Mouse (Mus musculus): ENCODE results near the gene Zp3.
A peak's percentile ranks its signal among the peaks of the same experiment; 100 is the strongest.

The Zp3 gene

DNA sequence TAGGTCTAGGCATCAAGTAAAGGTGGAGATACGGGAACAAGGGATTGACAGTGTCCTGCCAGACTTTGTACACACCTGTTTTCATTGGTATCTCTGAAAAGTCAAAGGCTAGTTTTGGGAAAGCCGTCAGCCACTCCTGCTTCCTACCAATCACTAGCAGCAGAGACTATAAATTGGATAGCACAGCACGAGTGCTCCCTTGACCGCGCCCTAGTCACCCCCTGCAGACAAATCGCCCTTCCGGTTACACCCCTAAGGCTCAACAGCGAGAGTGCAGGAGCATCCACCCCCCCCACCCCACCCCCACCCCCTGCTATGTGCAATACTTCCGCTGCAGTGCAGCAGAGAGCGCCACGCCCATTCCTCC, 17.8 kb upstream of the Zp3 start:
- DNase-seq (ENCODE audit: low spot score in 2 of 2) = no peak

DNA sequence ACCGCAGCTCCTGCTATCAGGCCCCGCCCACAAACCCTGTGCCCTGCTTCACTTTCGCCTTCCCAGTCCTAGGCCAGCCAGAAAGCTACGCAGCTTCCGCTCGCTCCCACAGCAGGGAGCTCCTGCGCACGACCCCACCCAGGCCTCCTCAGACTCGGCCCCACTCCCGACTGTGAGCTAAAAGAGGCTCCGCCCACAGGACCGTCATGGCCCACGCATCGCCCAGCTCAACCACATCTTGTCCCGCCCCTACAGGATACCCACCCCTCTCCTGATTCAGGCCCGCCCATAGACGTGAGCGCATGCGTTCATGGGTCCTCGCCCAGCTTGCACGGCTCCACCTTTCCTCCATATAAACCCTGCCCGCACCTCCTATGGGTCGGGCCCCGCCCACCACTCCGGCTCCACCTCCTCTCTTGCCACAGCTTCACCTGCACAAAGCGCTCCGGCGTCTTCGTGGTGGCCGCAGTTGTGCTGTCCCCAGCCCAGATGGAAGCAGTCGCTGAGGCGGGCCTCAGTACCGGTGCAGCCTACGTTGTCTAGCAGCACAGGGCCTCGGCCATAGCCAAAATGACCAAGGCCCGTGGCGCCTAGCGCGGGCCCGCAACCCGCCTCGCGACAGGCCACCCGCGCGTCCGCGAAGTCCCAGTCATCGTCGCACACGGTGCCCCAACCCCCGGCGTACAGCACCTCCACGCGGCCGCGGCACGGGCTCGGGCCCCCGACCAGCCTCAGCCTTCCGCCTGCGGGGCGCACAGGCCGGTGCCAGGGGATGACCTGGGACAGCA, 17.2 kb upstream of the Zp3 start:
- DNase-seq (ENCODE audit: low spot score in 2 of 2) = peak; percentile 97 to 98

DNA sequence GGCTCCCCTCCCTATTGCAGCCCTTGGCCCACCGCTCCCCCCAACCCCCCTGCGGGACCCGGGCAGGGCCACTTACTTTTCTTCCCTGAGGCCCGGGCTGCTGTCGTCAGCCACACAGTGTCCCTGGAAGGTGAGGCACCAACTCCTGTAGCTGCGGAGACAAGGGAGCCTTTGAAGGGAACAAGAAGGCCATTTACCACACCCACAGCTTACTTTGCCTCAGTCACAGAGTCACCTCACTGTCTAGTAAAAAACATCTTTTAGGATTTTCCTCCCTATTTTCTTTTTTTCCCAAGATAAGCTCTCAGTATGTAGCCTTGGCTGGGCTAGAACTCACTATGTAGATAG, 16.6 kb upstream of the Zp3 start:
- DNase-seq (ENCODE audit: low spot score in 2 of 2) = no peak

DNA sequence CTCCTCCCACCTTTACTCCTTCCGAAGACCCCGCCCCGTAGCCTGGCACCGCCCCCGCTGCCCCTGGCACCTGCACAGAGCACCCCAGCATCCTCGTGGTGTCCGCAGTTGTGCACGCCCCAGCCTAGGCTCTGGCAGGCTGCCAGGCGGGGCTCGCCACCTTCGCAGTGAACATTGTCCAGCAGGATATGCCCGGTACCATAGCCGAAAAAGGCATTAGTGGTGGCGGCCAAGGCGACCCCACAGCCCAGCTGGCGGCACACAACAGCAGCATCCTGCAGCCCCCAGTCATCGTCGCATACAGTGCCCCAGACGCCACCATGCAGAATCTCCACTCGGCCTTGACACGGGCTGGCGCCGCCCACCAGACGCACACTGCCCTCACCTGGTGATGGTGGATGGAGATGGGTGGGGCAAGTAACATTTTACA, 14.4 kb upstream of the Zp3 start:
- no peak for DNase-seq (ENCODE audit: low spot score in 2 of 2)

DNA sequence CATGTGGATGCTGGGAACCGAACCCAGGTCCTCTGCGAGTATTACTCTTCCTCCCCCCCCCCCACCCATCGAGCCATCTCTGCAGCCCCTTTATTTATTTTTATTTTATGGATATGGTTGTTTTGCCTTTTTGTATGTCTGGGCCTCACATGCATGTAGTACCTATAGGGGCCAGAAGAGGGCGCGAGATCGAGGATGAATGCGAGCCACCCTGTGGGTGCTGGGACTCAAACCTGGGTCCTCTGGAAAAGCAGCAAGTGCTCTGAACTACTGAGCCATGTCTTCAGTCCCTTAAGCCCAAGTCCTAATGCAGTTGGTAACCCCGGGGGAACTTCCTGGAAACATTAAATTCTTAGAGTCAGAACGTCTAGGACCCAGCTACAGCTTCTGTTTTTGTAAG, 13.0 kb upstream of the Zp3 start:
- no peak for DNase-seq (ENCODE audit: low spot score in 2 of 2)

DNA sequence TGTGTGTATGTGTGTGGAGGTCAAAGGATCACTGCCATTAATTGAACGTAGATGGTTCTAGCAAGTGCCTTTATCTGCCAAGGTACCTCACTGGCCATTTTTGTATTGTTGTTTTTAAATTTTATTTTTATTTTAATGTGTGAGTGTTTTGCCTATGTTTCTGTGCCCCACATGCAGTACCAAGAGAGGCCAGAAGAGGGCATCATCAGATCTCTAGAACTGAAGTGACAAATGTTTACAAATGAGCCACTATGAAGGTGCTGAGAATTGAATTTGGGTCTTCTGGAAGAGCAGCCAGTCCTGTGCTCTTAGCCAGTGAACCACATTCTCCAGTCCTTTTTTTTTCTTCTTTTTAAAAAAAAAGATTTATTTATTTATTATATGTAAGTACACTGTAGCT, 11.1 kb upstream of the Zp3 start:
- DNase-seq (ENCODE audit: low spot score in 2 of 2) = no peak

DNA sequence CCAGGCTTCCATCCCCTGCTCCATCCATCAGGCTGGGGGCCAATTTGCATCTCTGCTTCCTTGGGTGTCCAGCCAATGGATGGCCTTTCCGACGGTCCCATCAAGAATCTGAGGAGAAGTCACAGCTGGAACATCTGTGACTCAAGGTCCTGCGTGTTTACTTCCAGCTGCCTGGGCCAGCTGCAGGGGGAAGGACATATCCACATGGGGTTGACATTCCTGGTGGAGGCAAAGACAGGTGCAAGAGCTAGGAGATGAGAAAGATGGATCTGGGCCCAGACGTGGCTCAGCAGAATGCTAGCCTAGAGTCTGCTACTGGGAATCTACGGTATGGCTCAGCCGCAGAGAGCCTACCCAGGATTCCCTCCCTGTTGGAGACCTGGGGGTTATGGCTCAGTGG, 9.7 kb upstream of the Zp3 start:
- DNase-seq (ENCODE audit: low spot score in 2 of 2) = no peak

DNA sequence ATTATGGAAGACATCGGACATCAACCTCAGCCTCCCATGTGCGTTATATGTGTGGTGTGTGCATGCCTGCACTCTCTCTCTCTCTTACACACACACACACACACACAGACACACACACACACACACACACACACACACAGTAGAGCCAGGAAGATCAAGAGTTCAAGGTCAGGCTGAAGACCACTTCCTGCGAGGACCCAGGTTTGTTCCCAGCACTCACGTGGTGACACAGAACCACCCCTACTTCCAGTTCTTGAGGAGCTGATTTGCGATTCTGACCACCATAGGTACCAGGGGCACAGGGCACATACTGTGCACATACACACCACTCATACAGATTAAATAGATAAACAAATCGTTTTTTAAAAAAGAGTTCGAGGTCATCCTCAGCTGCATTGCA, 8.0 kb upstream of the Zp3 start:
- no peak for DNase-seq (ENCODE audit: low spot score in 2 of 2)

DNA sequence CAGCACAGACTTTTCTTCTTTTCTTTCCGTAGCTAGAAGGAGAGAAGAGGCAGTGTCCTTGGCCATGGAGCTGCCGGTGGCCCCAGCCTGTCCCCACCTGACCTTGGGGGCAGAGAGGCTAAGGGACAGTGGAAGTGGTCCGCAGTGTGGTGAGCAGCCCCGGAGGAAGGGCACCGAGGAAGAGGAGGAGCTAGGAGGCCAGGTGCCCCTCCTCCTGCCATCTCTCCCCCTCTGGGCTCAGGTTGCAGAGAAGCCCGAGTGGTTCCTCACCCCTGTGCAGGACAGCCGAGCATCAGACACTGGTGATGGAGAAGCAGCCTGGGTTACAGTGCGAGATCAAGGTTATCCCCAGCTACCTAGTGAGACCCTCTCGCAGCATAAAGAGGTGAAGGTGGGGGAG, 5.5 kb upstream of the Zp3 start, which contains the start of gene Ssc4d:
TSS of gene Ssc4d (minus strand) at position 167 of the 400 bp plus-strand sequence.
- no peak for DNase-seq (ENCODE audit: low spot score in 2 of 2)

DNA sequence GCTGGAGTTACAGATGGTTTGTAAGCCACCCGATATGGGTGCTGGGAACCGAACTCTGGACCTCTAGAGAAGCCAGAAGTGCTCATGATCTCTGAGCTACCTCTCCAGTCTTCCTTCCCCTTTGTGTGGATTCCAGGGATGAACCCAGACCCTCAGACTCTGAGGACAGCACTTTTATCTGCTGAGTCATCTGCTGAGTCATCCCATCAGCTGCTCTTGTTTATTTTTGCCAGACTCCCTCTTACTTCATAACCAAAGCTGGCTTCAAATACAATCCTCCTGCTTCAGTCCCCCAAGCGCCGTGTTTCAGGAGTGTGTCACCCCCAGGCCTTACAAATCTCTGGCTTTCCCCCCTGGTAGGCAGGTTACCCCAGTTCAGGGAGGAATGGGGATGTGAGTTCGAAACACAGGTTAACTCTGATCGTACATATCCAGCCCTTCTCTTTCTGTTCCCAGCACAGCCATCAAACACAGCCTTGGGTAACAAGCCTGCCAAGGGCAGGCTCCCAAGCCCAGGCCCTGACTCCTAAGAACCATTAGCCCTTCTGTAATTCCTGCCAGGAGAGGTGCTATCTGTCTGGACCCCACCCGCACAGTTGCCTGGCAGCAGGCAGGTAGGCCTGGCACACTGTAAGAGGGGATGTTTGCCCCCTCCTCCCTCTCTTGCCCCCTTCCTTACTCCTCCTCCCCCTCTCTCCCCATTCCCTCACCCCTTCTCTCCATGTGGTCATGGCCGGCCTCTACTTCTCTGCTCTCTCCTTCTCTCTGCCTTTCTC, 3.8 kb upstream of the Zp3 start:
- no peak for DNase-seq (ENCODE audit: low spot score in 2 of 2)

DNA sequence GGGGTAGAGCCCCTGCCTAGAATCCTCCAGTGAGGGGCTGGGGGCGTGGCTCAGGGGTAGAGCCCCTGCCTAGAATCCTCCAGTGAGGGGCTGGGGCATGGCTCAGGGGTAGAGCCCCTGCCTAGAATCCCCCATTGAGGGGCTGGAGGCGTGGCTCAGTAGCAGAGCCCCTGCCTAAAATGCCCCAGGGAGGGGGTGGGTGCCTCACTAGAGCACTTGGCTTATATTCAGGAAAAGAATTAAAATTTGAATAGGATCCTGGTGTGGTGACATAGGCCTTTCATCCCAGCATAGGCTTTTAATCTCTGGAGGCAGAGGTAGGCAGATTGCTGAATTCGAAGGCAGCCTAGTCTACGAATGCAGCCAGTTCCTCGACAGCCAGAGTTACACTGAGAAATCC, 518 bp upstream of the Zp3 start:
- no peak for DNase-seq (ENCODE audit: low spot score in 2 of 2)

DNA sequence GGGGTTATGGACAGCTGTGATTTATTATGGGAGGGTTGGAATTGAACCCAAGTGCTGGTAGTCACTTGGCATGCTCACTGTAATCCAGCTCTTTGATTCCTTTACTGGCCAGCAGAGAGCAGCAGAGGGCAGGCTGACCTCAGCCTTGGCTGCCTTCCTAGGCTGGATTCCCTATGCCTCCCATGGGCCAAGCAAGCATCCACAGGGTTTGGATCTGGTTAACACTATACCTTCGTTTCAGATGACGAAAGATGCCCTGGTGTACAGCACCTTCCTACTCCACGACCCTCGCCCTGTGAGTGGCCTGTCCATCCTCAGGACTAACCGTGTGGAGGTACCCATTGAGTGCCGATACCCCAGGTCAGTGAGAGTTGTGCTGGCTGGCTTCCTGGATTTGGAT, 2.5 kb downstream of the Zp3 start:
- DNase-seq (ENCODE audit: low spot score in 2 of 2) = no peak

DNA sequence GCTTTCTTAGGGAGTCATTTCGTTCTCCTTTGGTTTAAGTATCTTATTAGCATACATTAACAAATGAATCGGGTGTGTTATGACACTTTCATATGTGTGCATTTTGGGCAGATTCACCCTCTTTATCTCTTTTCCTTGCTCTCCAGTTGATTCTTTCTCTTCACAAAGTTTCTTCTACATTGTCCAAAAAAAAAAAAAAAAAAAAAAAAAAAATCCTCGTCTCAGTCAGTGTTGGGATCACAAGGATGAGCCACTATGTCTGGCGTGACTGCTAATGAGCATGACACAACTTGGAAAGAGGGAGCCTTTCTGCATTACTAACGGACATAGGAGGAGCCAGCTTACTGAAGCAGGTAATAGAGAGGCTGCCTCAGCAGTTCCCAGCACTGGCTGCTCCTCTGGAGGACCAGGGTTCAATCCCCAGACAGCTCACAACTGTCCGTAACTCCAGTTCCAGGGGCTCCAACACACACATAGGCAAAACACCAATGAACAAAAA, 4.7 kb downstream of the Zp3 start:
- no peak for DNase-seq (ENCODE audit: low spot score in 2 of 2)

DNA sequence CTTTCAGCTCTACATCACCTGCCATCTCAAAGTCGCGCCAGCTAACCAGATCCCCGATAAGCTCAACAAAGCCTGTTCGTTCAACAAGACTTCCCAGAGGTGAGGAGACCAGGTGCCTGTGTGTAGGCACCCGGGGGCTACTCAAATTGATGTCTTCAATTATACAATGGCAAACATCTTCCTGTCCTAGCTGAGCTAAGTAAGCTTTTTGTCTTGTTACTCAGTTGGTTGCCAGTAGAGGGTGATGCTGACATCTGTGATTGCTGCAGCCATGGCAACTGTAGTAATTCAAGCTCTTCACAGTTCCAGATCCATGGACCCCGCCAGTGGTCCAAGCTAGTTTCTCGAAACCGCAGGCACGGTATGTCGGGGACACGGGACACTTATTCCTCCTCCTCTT, 7.3 kb downstream of the Zp3 start:
- DNase-seq (ENCODE audit: low spot score in 2 of 2) = no peak

DNA sequence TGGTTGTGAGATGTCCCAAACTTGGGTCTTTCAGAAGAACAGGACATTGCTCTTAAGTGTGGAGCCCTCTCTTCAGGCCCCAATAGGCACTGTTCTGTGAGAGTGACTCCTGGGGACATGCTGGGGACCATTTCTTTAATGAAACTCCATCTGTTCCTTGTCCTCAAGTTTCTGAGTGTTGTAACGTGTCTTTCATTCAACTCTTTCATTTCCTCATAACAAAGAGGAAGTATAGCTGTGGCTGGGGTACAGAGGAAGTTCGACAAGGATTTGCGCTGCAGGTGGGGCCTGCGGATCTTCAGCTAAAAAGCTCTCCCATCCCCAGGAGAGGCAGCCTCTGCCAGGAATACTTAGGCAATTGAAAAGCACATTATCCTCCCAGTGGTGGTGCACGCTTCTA, 10.7 kb downstream of the Zp3 start:
- DNase-seq (ENCODE audit: low spot score in 2 of 2) = no peak

DNA sequence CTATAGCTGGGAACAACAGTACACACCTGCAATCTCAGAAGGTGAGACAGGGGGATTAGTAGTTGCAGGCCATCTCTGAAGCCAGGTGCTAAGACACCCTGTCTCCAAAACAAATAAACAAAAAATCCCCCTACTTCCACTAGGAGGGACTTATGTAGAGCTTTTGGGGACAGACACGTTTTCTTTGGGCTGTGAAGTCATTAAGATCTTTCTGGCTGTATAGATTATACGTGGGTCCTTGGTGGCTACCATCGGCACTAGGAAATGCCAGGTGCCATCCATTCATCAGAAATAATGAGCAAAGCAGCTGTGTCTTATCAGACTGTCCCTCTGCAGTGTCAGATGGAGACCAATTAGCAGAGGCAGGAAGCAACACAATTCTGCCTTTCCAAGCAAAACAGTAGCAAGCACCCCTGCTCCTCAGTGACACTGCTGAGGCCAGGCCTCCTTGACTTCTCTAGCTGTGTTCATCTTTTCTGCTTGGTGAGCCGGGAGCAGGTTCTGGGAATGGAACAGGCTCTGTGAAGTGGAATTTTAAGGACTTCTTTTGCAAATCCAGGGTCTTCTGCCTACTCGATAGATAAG, 13.6 kb downstream of the Zp3 start:
- no peak for DNase-seq (ENCODE audit: low spot score in 2 of 2)

DNA sequence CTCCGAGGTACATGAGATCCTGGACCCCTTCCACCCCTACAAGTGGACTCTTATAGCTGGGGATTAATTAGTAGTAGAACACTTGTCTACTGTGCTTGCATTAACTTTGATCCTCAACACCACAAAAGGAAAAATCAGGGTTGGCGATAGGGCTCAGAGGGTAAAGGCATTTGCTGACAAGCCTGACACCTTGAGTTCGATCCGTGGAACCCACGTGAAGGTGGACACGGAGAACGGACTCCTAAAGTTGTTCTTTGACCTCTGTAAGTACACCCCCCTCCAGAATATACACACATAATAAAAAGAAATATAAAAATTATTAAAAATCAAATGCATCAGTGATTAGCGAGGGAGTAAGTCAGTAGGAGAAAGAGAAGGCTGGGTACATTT, 14.4 kb downstream of the Zp3 start:
- DNase-seq (ENCODE audit: low spot score in 2 of 2) = no peak

DNA sequence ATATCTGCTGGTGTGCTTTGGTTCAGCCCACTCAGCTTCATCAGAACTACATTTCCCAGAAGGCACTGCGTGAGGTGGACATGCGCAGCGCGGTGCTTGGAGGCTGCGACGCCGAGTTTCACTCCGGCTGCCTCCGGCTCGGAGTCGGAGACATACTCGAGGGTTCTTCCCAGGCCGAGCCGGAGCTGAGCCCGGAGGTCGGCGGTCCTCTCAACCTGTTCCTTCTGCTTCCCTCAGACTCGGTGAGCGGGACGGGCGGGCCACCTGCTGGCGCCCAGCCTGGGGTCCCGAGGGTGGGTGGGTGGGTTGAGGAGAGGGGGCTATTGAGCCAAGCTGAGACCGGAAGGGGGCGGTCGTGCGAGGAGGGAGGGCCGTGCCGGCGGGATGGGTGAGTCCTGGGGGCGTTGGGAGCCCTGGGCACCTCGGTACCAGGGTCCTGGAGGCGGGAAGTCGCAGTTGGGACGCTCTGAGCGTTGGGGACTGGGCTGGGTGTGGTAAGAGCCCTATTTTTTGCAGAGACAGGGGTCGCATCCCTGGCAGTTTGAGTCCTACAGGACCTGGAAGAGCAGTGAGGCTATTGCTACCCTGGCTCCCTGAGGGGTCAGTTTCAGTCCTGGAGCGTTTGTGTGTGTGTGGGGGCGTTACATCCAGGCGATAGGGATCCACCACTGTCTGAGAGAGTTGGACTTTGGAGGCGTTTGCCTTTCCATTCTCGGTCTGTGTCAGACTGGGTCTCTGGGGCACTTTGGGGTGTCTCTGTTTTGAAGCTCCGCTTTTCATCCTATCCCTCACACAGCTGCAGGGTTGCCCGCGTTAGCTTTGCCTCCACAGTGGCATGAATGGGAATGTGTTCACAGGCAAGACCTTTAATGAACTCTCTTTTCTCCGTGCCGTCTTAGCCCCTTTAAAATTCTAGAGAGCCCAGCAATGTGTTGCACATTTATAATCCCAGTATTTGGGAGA, 15.1 kb downstream of the Zp3 start, which contains the start of gene Dtx2:
TSS of gene Dtx2 (plus strand) at position 76 of the 963 bp plus-strand sequence.
- peak; percentile 83 to 87 for DNase-seq (ENCODE audit: low spot score in 2 of 2)

DNA sequence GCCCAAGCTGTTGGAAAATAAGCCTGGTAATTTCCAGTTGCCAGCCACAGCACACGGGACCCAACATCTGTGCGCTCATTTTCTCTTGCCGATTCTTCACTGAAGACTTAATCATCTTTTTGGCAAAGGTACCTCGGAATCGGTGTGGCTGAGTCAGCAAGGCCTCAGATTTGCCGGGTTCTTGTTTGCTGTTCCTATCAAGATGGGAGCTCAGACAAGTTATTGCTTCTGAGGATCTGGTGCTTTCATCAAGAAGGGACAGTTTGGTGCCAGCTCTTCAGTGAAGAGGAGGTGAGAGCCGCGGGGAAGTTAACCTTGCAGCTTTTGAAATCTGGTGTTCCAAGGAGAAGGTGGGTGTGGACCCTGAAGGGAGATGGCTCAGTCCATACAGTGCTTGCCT, 16.3 kb downstream of the Zp3 start:
- DNase-seq (ENCODE audit: low spot score in 2 of 2) = no peak

DNA sequence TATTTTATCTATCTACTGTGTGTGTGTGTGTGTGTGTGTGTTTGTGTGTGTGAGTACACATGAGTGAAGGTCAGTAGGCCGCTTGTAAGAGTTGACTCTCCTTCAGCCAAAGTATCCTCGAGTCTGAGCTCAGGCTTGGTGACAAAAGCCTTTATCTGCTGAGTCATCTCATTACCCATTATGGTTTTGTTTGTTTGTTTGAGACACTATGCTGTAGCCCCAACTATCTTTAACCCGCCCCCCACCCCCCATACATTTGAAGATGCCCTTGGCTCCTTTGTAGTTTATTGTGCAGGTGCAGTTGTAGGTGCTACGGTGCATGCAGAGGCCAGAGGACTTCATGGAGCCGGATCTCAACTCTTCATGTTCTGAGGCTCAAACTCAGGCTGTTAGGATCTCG, 21.3 kb downstream of the Zp3 start:
- no peak for DNase-seq (ENCODE audit: low spot score in 2 of 2)

DNA sequence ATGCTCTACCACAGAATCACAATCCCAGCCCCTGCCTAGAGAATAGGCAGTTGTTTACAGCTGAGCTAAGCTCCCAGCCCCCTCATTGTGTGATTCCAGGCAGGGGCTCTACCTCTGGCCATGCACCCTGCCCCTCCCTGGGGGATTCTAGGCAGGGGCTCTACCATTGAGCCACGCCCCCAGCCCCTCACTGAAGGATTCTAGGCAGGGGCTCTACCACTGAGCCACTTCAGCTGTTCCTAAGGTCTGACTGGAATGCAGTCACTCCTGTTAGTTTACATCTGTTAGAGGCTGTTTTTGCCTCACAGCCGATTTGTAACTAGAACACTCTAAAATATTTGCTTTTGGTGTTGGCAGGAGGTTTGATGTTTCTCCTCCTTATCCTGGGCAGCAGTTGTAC, 22.4 kb downstream of the Zp3 start:
- no peak for DNase-seq (ENCODE audit: low spot score in 2 of 2)

DNA sequence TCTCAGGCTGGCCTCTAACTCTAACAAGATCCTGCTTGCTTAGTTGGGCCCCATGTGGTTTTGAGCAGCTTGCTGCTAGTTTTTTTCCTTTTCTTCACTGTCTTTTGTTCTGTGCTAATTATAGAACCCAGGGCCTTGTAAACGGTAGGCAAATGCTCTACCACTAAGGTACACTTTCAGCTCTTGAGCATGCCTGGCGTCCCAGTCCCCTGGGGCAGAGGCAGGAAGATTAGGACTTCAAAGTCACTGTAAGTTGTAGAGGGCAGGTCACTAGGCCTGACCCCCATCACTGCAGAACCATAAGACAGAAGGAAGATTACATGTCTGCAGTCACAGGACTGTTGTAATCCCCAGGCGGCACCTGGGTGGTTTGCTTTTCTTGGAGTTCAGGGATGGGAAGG, 22.9 kb downstream of the Zp3 start:
- no peak for DNase-seq (ENCODE audit: low spot score in 2 of 2)
